In the genomic region with DNA sequence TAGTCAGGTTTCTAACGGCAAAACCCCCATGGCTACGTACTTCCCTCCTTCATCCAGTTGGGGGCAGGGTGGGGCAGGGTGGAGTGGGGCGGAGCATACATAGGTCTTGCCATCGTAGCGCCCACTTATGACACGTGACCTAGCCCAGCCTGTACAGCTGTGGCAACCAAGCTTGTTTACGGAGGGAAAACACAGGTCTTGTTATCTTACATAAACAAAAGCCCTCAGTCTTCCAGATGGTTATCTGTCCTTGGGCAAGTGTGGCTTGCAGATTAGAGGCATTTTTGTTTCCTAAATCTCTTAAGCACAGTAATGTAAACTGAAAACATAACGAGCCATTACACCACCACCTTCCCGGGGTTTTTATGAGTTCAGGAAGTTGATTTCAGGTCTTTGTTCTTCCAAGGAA, we compare ENCODE assay signal across 8 mouse cellular contexts. TPM values are rescaled to one million over a fixed set of nuclear protein-coding genes. Genes with fewer than 3 reads are reported as not detected.
A peak's percentile ranks its signal among the peaks of the same experiment; 100 is the strongest.
DNase-seq lines count a peak whose midpoint lies in the region; ATAC-seq and TF ChIP-seq lines count a peak whose summit lies in the region.

No protein-coding gene starts in this region.

- H3K36me3 ChIP-seq in limb, embryonic 12.5 days, result no peaks in the 10 kb centered on the region

- H3K4me1 ChIP-seq in bone marrow, adult 2 months (ENCODE audit: control insufficient read depth, insufficient read depth, low read length), result no peaks in the 10 kb centered on the region; the same call in 1 of the 2 replicates
- H3K4me1 ChIP-seq in limb, embryonic 12.5 days (replicated peaks), result peaks cover 23% of the 10 kb centered on the region

- H3K9me3 ChIP-seq in limb, embryonic 12.5 days, result 0 out of 2 replicates have a peak, but pooled peaks cover 4% of the 10 kb centered on the region

- H3K27ac ChIP-seq in bone marrow, adult 2 months (ENCODE audit: control insufficient read depth, insufficient read depth, low read depth, low read length, poor library complexity), result no peak overlapping the region
- peak overlapping the region; percentile 25; the same call in 1 of the 2 replicates for H3K27ac ChIP-seq in limb, embryonic 12.5 days

- no peaks in the 10 kb centered on the region for H3K27me3 ChIP-seq in limb, embryonic 12.5 days

- peak overlapping the region; percentile 50 for H3K4me3 ChIP-seq in bone marrow, adult 2 months (replicated peaks; ENCODE audit: control insufficient read depth, low read depth, low read length)
- no peak overlapping the region for H3K4me3 ChIP-seq in limb, embryonic 12.5 days (replicated peaks)

- peak; percentile 41; the same call in 1 of the 2 replicates for TF ChIP-seq CTCF in bone marrow, adult 2 months (IDR thresholded peaks at IDR 0.05; ENCODE audit: control insufficient read depth, insufficient read depth, low read length)

- H3K4me2 ChIP-seq in limb, embryonic 12.5 days, result 0 out of 2 replicates have a peak overlapping the region, but pooled peaks have one; percentile 3

- under 1% methylated on average over 9 of the region's 9 CpGs for WGBS in bone marrow, adult 2 months
- WGBS in limb, embryonic 12.5 days, result 50% methylated on average over 9 of the region's 9 CpGs

- no peak for TF ChIP-seq POLR2A in bone marrow, adult 2 months (IDR thresholded peaks at IDR 0.05; ENCODE audit: borderline replicate concordance, control insufficient read depth, low read depth, low read length)

- no peak for ATAC-seq in limb, embryonic 12.5 days (ENCODE audit: insufficient number of reproducible peaks, insufficient read depth, low FRiP score, low TSS enrichment, low read depth)

- no peak overlapping the region for H3K9ac ChIP-seq in limb, embryonic 12.5 days (replicated peaks)

- peak; percentile 16 for DNase-seq in adrenal gland, postnatal 10 days
- no peak for DNase-seq in adrenal gland, adult 18-20 months (ENCODE audit: low spot score in 2 of 2)
- DNase-seq in naive thymus-derived CD4-positive, alpha-beta T cell, adult 2 months (ENCODE audit: low read depth), result peak; percentile 89
- no peak for DNase-seq in cerebellum, adult 18-20 months
- DNase-seq in layer of hippocampus, postnatal 10 days (ENCODE audit: low spot score in 2 of 2), result no peak
- DNase-seq in layer of hippocampus, adult 9-10 months (ENCODE audit: low spot score), result no peak

RNA-seq across cellular contexts. Expression of a gene that starts 7.4 kb away (rescaled TPM):
- total RNA-seq in adrenal gland, postnatal 10 days (2021), result under 1 TPM in 1 of 2 experiments, not detected in 1; 0.15 TPM
- under 1 TPM in 1 of 2 experiments, not detected in 1; 0.32 TPM for total RNA-seq in adrenal gland, adult 18-20 months (2021)
- not detected in 2 replicates for polyA plus RNA-seq in bone marrow, adult 2 months (2011; ENCODE audit: insufficient read depth, insufficient read length, low replicate concordance, missing spikeins)
- polyA plus RNA-seq in limb, embryonic 12.5 days (2016; fragmentation: Nextera tagmentation; extraction: Ambion mirVana), result not detected in 2 replicates
- not detected for total RNA-seq in layer of hippocampus, postnatal 10 days (2021)

RNA-seq across cellular contexts. Expression of a gene that starts 45.1 kb away (rescaled TPM):
- total RNA-seq in adrenal gland, postnatal 10 days (2021), result 10 to 100 TPM; 33.7 to 40.0 TPM
- total RNA-seq in adrenal gland, adult 18-20 months (2021), result 10 to 100 TPM; 44.3 to 55.9 TPM
- 1.7 and 6.6 TPM in 2 replicates for polyA plus RNA-seq in bone marrow, adult 2 months (2011; ENCODE audit: insufficient read depth, insufficient read length, low replicate concordance, missing spikeins)
- polyA plus RNA-seq in limb, embryonic 12.5 days (2016; fragmentation: Nextera tagmentation; extraction: Ambion mirVana), result 19.6 and 20.8 TPM in 2 replicates
- 10 to 100 TPM; 23.3 to 27.6 TPM for total RNA-seq in layer of hippocampus, postnatal 10 days (2021)

Comparison
In these comparisons a context has a peak if more than half of its experiments do, and no peak if none do; other contexts are left out.
1. DNase-seq: peak in adrenal gland, postnatal 10 days (single experiment) and naive thymus-derived CD4-positive, alpha-beta T cell, adult 2 months (single experiment); none in adrenal gland, adult 18-20 months (0 of 2), cerebellum, adult 18-20 months (0 of 2), layer of hippocampus, postnatal 10 days (0 of 2) and layer of hippocampus, adult 9-10 months (single experiment).